Mouse (Mus musculus) brain, embryonic 14.5 days (tissue): Measurements from ENCODE around the gene Tcte3.

Source experiments
- CTCF ChIP-seq: fragments of 200-500 bp; IDR thresholded peaks from 2 replicates; pipeline ENCODE4 v1.5.1; 2012; ENCODE audit warnings: inconsistent platforms, mild to moderate bottlenecking, moderate library complexity, borderline replicate concordance; ENCODE audit not compliant: insufficient read depth, insufficient read length; ENCODE audit errors: extremely low read depth
- POLR2A ChIP-seq: fragments of 200-500 bp; IDR thresholded peaks from 2 replicates; pipeline ENCODE4 v1.6.1; 2012; ENCODE audit warnings: mild to moderate bottlenecking, inconsistent platforms, borderline replicate concordance; ENCODE audit not compliant: poor library complexity, insufficient read depth, insufficient read length, severe bottlenecking; ENCODE audit errors: extremely low read depth

- TF ChIP-seq CTCF (no peak), POLR2A (no peak)
Measured at GRCm38 (mm10) chr17:15084226-15084848, 43.0 kb upstream of the Tcte3 start.
